Mouse (Mus musculus) heart, embryonic 13.5 days (tissue): ENCODE results near the gene Retnla. TPM values are rescaled to one million over a fixed set of nuclear protein-coding genes. Genes with fewer than 3 reads are reported as not detected.

Source experiments
- polyA plus RNA-seq: library from polyadenylated mRNA; unstranded; fragments of >200 nt; fragmentation: Nextera tagmentation; extraction: Ambion mirVana; gene quantifications from 2 replicates; pipeline ENCODE4 v1.2.1, GENCODE M21; 2015

The Retnla gene
- polyA plus RNA-seq, 1 experiment from 2014 or later = not detected

Other genes with a start within 250 kb of the Retnla start
- not detected in 2 replicates for gene Trat1, start 70.5 kb upstream of the Retnla start, polyA plus RNA-seq
- not detected in 2 replicates for gene Retnlb, start 25.7 kb upstream of the Retnla start, polyA plus RNA-seq
- gene Retnlg, start 30.1 kb downstream of the Retnla start, polyA plus RNA-seq = not detected in 2 replicates
- gene Dzip3, start 151.6 kb downstream of the Retnla start, polyA plus RNA-seq = 17.8 and 18.3 TPM in 2 replicates
- gene Cip2a, start 151.6 kb downstream of the Retnla start, polyA plus RNA-seq = 20.4 and 21.4 TPM in 2 replicates
- 0.03 TPM in 1 of 2 replicates, not detected in the other for gene Myh15, start 214.9 kb downstream of the Retnla start, polyA plus RNA-seq